19 mouse cellular contexts compared by ENCODE assay signal in the genomic region with DNA sequence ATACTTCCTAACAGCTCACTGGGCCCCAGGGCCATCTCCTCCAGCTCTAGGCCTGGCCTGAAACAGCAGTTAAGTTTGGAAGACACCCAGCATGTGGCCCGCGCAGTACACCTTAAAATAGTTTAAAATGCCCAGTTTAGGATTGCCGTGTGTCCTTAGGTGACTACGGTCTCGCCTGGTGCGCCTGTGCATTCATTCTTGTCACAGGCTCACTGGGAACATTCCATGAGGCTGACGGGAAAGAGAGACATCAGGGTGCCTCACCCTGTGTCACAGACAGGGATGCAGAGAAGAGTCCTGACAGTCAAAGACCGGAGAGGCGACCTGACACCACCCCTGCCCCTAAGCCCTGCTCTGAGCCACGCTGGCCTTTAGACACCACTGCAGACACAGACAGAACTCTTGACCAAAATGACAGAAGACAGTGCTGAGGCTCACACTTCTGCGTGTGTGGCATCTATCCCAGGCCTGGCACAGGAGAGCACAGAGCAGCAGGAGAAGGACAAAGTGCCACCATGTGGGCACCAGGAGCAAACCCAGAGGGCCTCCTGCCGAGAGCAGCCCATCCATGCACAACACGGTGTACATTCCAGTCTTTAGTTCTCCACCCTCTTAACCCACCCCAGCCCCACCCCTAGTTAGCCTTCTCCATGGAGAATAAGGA. TPM values are rescaled to one million over a fixed set of nuclear protein-coding genes. Genes with fewer than 3 reads are reported as not detected.
A peak's percentile ranks its signal among the peaks of the same experiment; 100 is the strongest.
DNase-seq lines count a peak whose midpoint lies in the region; ATAC-seq lines count a peak whose summit lies in the region.
"Had no signal": no experiment of that assay in that cellular context is flagged by ENCODE, and none has a peak within 500 bp of the region (broad histone marks: within the 10 kb centered on the region; RNA-seq: fewer than 3 reads in every experiment).

No protein-coding gene starts in this region.

- H3K36me3 ChIP-seq in forebrain, embryonic 14.5 days (ENCODE audit: control insufficient read depth, insufficient read depth, low read length) = peaks cover 46% of the 10 kb centered on the region
- H3K36me3 ChIP-seq in liver, embryonic 11.5 days (ENCODE audit: control insufficient read depth, insufficient read depth, low read length) = peaks cover 6% of the 10 kb centered on the region; the same call in 1 of the 2 replicates

- no peaks in the 10 kb centered on the region for H3K9me3 ChIP-seq in forebrain, embryonic 14.5 days (replicated peaks; ENCODE audit: control insufficient read depth, low read length)
- H3K9me3 ChIP-seq in liver, embryonic 11.5 days (ENCODE audit: control insufficient read depth, low read length) = no peaks in the 10 kb centered on the region
- H3K9me3 ChIP-seq: forebrain, embryonic 10.5 days; heart, embryonic 13.5 days; kidney, embryonic 15.5 days; megakaryocyte, embryonic 14.5 days had no signal

- no peak overlapping the region for H3K4me3 ChIP-seq in forebrain, embryonic 14.5 days (ENCODE audit: low read depth, low read length)
- no peak overlapping the region for H3K4me3 ChIP-seq in liver, embryonic 11.5 days (ENCODE audit: low read depth, low read length)
- H3K4me3 ChIP-seq: forebrain, embryonic 10.5 days; heart, embryonic 13.5 days; kidney, embryonic 15.5 days had no signal

- no peak overlapping the region for H3K9ac ChIP-seq in forebrain, embryonic 14.5 days (ENCODE audit: low read length)
- H3K9ac ChIP-seq in liver, embryonic 11.5 days (ENCODE audit: low read depth, low read length) = no peak overlapping the region
- H3K9ac ChIP-seq: heart, embryonic 13.5 days; kidney, embryonic 15.5 days; liver, embryonic 14.5 days had no signal

- WGBS in forebrain, embryonic 14.5 days = 88% methylated on average over 13 of the region's 13 CpGs
- WGBS in liver, embryonic 11.5 days = 87% methylated on average over 13 of the region's 13 CpGs

- intact Hi-C loops in heart, postnatal 25 days (cut with DNase I) = no loop called here

- H3K27me3 ChIP-seq in forebrain, embryonic 14.5 days (replicated peaks; ENCODE audit: control insufficient read depth, insufficient read depth, low read length) = no peaks in the 10 kb centered on the region
- no peaks in the 10 kb centered on the region for H3K27me3 ChIP-seq in liver, embryonic 11.5 days (replicated peaks; ENCODE audit: control insufficient read depth, insufficient read depth, low read length)
- H3K27me3 ChIP-seq: heart, embryonic 13.5 days; kidney, embryonic 15.5 days; megakaryocyte, embryonic 14.5 days had no signal

- H3K27ac ChIP-seq in forebrain, embryonic 14.5 days (ENCODE audit: low read depth, low read length) = no peak overlapping the region
- H3K27ac ChIP-seq in liver, embryonic 11.5 days (ENCODE audit: low read depth, low read length) = no peak overlapping the region
- H3K27ac ChIP-seq: forebrain, embryonic 10.5 days; heart, embryonic 13.5 days; kidney, embryonic 15.5 days; liver, embryonic 14.5 days had no signal

- no peak for DNase-seq in frontal cortex, postnatal 10 days (ENCODE audit: low spot score in 2 of 2)
- peak; percentile 23 to 31 for DNase-seq in heart, adult 9 months (ENCODE audit: low spot score in 2 of 2)
- no peak for DNase-seq in heart, postnatal 25 days (ENCODE audit: low spot score)
- DNase-seq in brain, adult 2 months (ENCODE audit: low read depth, low spot score) = peak; percentile 40
- peak; percentile 47 to 63 for DNase-seq in cerebellum, postnatal 14 days
- DNase-seq in forebrain, embryonic 14.5 days (ENCODE audit: low spot score) = no peak
- DNase-seq in liver, embryonic 11.5 days (ENCODE audit: low spot score) = no peak
- DNase-seq: adrenal gland, adult 8-10 months; spleen, adult 18-20 months; thymus, adult 18-20 months had no signal

- peak; percentile 29; the same call in 1 of the 2 replicates for ATAC-seq in frontal cortex, adult (ENCODE audit: low TSS enrichment)
- ATAC-seq in forebrain, embryonic 14.5 days = no peak
- ATAC-seq in liver, embryonic 11.5 days (replicated peaks; ENCODE audit: low FRiP score) = no peak
- ATAC-seq: inflammation-experienced regulatory T-cells, adult 6 months; lung, postnatal 0 days; midbrain, embryonic 16.5 days had no signal

- peaks cover 10% of the 10 kb centered on the region; the same call in 1 of the 2 replicates for H3K4me1 ChIP-seq in forebrain, embryonic 14.5 days (ENCODE audit: control insufficient read depth, insufficient read depth, low read length)
- no peaks in the 10 kb centered on the region for H3K4me1 ChIP-seq in liver, embryonic 11.5 days (replicated peaks; ENCODE audit: control insufficient read depth, insufficient read depth, low read length)

- H3K4me2 ChIP-seq in forebrain, embryonic 14.5 days (ENCODE audit: low read length) = no peak overlapping the region
- no peak overlapping the region for H3K4me2 ChIP-seq in liver, embryonic 11.5 days
- H3K4me2 ChIP-seq: heart, embryonic 13.5 days; kidney, embryonic 15.5 days had no signal

RNA-seq across cellular contexts. Expression of a gene that starts 58.5 kb away (rescaled TPM):
- total RNA-seq in heart, postnatal 25 days (2021) = 100 to 1,000 TPM; 161 to 169 TPM
- 11.6 and 15.1 TPM in 2 replicates for polyA plus RNA-seq in forebrain, embryonic 14.5 days (2014; fragmentation: Nextera tagmentation; extraction: Ambion mirVana)
- polyA plus RNA-seq in liver, embryonic 11.5 days (2014; fragmentation: Nextera tagmentation; extraction: Ambion mirVana) = 9.6 and 10.4 TPM in 2 replicates

Comparison
In these comparisons a context has a peak if more than half of its experiments do, and no peak if none do; other contexts are left out.
1. DNase-seq: peak in heart, adult 9 months (2 of 2), brain, adult 2 months (single experiment) and cerebellum, postnatal 14 days (2 of 2); none in frontal cortex, postnatal 10 days (0 of 2), heart, postnatal 25 days (single experiment), forebrain, embryonic 14.5 days (single experiment) and liver, embryonic 11.5 days (single experiment).